Mouse (Mus musculus) spleen, embryonic (tissue): ENCODE data around the gene Ampd3.

Source experiments
- CTCF ChIA-PET: fragments of 350-600 bp; sonication (Branson Sonifier 250); formaldehyde crosslinking; loops from one replicate; lab custom pipeline; 2022; lab: Charles Lee

The Ampd3 gene

DNA sequence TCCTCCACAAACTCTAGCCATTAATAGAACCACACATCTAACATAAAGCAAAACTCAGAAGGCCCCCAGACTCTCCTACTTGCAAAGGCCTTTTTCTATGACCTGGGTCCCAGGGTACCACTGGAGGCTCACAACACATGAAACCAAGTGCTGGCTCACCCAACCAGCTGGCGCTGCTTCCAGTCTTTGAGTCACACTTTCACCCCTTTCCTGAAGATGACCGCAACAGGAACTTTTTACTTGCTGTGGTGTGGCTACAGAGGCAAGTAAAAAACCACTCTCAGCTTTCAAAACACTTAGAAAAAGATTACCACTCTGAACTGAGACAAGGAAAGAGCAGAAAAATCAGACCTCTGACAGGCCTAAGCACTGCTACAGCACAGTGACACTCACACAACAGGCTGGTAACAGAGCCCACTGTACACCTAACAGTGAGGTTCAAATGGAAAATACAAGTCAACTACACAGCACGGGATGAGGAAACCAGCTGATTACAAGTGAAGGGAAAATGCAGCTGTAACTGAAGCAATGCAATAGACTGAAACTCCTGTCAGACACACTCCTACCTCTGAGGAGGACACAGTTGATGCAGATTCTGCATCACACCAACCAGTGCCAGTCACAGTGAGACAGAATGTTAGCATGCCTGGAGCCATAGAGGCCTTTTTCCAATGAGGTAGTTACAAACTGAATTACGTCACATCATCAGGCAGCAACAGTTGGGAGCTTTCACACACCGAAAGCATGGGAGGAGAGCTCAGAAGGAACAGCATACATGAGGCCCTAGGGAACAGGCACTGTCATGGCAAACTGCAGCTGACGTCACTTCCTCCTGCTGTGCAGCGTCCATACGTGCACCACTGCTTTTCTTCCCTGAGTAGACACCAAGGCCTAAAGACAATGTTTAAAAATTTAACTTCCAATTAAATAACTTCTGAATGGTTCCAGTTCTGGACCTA, 56.3 kb downstream of the Ampd3 start:
- CTCF ChIA-PET = no interaction called here

DNA sequence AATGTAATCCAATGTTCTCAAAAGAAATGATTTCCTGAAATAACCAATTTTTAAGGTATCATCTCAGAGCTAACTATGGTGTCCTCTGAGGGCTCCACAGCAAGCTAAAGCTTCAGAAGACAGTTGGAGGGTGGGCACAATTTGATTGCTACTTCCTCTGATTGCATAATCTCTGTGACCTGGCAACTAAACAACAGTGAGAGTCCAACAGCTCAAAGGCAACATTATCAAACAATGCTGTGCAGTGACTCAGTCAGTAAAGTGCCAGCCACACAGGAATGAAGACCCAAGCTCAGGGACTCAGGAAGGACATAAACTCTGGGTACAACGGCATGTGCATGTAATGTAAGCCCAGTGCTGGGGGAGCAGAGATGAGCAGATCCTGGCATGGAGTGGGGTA, 65.0 kb downstream of the Ampd3 start:
- CTCF ChIA-PET = no interaction called here

DNA sequence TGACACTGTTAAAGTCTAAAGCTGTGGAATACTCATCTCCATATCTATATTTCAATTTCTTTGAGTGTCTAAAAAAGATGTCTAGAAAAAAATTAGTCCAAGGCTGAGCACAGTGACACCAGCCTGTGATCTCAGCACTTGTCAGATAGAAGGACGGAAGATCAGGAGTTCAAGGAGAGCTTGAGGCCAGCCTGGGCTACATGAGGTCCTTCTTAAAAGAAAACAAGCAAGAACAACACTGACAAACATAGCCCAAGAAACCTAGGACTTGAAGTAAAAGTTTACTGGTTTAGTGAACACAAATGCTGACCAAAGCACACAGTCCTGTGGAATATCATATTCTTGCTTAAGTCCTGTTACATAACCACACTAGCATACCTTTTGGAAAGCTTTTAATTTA, 66.0 kb downstream of the Ampd3 start:
- CTCF ChIA-PET = no interaction called here

DNA sequence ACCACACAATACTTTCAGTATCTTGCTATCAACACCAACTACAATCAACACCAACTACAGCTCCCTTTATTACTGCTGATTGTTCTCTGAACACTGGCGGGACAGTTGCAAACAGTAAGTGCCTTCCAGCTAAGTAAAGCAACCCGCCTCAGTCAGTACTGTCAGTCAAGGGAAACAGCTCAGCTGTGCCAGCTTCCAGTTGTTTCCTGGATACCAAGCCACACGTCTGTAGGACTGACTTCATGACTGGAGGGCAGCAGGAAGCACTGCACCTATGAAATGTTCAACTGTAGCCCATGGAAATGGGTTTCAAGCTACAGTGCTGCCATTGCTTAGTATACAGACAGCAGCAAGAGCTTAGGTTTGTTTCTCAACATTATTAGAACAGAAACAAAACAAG, 66.5 kb downstream of the Ampd3 start:
- CTCF ChIA-PET = no interaction called here

DNA sequence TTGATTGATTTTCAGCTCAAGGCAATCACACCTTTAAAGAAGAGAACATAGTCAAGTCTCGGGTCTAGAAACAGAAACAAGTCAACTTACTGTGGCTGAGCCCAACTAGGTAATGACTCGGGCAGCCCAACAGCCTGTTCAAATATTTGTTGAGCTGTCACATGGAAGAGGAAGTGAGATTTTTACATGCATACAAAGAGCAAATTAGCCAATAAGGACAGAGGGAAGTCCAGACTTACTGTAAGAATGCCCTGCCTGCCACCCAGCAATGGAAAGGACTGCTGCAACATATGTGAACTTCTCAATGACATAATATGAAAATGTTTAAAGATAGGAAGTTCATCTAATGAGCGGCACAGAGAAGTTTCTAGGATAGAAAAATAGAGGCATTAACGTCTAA, 72.3 kb downstream of the Ampd3 start:
- CTCF ChIA-PET = interaction anchor here (0.7 kb wide), 1 partner anchor 102 kb away, joined by 3 read pairs; no protein-coding TSS in a partner anchor

DNA sequence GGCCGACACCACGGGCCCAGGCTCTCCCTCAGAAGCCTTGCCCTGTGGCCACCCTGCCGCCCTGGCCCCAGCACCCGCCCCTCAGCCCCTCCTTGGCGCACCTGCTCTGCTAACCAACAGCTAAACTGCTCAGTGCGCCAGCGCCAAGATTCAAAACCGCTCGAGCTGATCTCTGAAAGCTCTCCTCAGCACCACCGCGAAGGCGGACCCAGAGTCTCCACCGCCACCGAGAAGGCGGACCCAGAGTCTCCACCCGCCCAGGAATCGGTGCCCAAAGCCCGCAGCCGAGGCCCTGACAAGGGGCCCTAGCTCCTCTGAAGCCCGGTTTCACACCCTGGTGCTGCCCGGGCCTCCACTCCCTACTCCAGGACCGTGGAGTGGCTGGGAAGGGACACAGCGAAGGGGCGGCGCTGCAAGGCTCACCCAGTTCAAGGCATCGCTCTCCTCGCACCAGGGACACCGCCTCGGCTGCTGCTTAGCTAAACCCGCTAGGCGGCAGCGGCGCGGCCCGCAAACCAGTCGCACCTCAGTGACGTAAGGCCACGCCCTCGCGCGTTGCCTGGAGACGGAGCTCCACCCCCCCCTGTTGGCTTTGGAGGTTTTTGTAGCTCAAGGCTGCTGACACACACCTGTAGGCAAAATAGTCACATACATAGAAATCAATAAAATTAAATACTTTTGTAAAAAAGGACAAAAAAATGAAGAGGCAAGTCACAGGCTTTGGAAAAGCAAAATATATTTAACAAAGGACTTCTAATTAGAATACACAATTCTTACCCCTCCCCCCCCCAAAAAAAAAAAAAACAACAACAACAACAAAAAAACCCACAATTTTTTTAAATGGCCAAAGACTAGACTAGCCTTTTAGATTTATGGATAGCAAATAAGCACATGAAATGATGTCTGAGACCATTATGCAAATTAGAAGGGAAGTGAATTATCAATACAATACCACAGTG, 76.2 kb downstream of the Ampd3 start, which contains the start of gene Rnf141:
Rnf141 (minus strand) TSS at position 542 of the 959 bp plus-strand sequence.
- CTCF ChIA-PET = no interaction called here

DNA sequence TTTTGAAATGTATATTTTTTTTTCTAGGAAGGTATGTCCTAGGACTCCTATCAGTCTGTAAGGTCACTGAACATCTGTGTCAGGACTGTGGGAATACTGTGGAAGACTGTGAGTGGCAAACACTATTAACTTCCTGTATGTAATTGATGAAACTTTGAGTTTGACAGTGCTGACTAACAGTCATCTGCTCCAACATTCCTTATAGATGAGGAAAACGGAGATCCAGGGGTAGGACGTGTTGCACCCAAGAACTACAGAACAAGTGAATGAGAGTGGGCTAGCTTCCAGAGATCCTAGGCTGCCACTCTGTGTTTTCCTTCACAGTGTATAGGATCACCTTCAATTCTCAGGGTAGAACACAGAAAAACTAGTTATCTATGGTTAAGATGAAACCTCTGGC, 79.3 kb downstream of the Ampd3 start:
- CTCF ChIA-PET = interaction anchor here (0.7 kb wide), 1 partner anchor 184 kb away, joined by 7 read pairs; no protein-coding TSS in a partner anchor

DNA sequence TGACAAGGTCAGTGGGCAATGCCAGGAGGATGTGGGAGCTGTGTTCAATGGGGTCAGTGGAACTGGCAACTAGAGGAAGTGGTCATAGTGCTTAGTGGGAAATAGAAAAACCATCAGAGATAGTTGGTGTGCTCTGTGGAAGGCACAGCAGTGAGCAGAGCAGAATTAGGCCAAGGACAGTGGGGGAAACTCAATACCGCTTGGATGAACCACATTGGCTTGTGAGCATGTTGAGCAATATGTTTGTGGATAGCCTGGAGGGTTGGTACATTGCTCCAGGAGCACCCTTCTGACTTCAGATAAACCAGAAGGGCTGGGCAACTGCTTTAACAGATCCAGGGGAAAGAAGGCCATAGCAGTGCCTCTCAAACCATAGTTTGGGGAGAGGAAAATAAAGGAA, 80.4 kb downstream of the Ampd3 start:
- CTCF ChIA-PET = no interaction called here

DNA sequence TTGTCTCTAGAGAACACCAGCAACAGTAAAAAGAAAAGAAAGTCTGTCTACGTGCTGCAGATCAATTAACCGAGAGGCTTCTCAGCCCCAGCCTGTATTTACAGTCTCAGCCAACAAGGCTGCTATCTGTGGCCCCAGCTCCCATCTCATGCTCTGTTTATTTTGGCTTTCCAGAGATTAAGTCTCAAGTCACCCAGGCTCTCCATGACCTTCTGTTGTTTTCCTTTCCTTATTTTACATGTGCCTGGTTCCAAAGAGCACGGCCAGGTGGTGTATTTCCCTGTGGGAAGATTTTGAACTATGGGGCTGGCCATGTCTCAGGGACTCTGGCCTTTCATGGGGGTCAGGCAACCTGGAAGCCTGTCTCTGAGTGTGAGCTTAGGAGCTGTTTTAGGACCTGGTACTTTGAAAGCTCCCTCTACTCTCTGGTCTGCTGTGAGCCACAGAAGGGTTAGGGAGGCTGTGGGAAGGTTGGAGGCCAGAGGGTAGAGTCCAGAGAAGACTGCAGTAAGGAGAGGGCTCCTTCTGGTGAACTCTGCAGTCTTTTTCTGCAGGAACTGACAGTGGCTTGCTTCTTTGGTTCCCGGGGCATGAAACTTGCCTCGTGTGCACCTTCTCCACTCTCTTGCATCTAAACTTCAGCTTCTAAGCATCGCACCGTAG, 83.7 kb downstream of the Ampd3 start:
- CTCF ChIA-PET = no interaction called here

DNA sequence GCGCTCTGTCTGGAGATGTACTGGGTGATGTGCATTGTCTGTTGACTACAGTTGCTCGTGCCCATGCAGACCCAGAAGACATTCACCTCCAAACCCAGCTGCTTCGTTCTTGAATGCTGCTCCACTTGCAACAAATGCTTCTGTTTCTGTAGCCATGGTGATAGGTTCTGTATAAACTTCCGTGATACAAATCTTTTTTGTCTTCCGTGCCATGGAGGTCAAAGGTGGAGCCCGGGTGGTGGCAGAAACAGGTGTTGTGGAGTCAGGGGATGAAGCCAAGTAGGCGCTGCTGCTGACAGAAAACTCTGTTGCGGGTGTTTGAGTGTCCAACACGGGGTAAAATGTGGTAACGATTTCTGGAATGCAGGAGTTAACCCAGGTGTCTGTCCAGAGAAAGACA, 85.6 kb downstream of the Ampd3 start:
- CTCF ChIA-PET = no interaction called here

DNA sequence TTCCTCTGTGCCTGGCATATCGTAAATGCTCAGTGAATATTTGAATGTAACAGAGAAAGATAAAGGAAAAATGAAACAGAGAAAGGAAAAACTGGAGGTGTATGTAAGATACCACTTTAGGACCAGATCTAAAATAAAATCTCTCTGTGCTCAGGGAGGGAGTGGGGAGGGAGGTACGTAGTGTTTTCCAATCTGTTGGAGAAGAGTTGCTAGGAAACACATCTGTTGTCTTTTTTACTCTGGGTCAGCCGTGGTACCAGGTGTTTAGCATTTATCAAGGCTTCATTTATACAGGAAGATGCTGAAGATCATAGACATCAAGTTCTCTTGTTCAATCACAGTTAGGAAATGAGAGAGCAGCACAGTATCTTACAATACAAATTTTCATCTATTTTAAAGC, 86.5 kb downstream of the Ampd3 start:
- CTCF ChIA-PET = no interaction called here

DNA sequence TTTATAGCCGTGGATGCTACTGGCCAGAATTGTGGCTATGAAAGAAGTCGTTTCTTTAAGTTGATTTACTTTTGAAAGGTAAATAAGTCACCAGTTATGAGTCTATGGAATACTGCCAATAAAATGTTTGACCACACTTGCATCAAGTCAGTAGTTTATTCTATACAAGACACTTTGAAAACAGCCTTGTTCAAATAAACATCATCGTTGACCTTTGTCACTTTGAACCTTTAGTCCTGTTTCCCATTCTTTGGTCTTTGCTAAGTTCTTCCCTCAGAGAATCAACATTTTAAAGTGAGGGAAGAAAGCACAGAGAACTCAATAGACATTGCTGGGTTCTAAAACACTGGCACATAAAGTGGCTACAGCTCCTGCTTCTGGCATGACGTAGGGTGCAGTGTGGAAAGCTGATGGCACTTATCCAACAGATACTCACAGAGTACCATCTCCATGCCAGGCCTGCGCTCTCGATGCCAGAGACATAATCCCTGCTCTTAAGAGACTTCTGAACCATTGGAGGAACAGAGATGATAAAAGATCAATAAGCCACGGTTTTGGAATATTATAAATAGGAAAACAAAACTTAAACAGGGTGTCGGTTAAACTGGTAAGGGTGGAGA, 87.0 kb downstream of the Ampd3 start:
- CTCF ChIA-PET = no interaction called here

DNA sequence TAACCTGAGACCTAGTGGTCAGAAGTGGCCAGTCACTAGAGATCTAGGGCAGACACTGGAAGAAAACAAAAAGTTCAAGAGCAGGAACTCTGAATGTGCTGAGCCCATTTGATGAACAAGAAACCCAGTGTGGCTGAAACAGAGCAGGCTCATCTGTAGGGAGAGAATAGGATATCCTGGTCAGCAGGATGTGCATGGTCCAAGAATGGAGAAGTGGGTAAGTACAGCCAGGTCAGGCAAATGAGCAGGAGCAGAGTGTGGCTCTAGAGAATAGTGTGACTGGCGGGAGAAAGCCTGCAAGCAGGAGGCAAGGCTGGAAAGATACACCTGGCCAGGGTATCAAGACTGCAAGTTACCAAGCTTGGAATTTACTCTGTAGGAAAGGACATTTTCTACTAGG, 87.6 kb downstream of the Ampd3 start:
- CTCF ChIA-PET = no interaction called here

DNA sequence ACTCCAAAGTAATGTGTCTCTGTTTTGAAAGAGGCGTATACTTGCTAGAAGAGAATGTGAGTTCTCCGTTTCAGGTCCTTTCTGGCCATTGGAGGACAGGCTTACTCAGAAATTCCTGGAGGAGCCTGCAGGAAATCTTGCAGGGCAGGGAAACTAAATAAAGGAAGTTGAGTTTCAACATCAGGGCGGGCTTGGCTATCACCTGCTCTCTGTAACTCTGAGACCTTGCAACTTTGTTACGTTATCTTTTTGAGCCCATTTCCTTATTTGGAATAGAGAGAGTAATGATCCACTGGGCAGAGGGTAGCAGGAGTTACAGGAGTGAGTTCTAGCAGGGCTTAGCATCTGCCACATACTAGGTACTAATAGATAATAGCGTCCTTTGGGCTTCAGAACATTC, 92.1 kb downstream of the Ampd3 start:
- CTCF ChIA-PET = no interaction called here
